Mouse (Mus musculus) spleen, adult 2 months (tissue): ENCODE results near the gene Hjurp.

Source experiments
- CTCF ChIP-seq: fragments of 200-500 bp; IDR thresholded peaks from 2 replicates; pipeline ENCODE4 v1.5.1; 2011; ENCODE audit warnings: mild to moderate bottlenecking, inconsistent platforms; ENCODE audit not compliant: insufficient read depth, insufficient read length, insufficient replicate concordance; ENCODE audit errors: extremely low read depth
- POLR2A ChIP-seq: fragments of 200-500 bp; IDR thresholded peaks from 2 replicates; pipeline ENCODE4 v1.6.1; 2011; ENCODE audit warnings: low read depth, low read length, inconsistent platforms

DNA sequence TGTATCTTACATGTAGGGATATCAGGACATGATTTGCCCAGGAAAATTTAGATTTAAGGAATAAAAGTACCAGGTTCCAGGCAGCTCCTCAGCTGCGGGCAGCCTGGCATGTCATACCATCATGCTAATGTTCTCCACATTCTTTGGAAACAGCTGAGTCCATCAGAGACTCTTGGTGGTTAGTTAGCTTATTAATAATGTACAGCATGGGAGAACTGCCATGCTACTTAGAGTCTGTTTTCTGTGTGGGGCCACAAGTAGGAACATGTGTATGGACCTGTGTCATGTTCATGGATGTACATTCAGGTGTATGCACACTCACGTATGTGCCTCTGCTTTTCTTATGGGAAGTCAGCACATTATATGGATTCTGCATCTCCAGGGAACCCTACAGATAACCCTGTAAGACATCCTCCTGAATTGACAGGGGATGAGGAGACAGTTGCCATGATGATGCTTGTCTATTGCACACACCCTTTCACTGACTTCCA lies 62.9 kb downstream of the Hjurp start:
- TF ChIP-seq CTCF (no peak), POLR2A (no peak)
